Comparison of ENCODE assay signal across 12 mouse cellular contexts in the genomic region with DNA sequence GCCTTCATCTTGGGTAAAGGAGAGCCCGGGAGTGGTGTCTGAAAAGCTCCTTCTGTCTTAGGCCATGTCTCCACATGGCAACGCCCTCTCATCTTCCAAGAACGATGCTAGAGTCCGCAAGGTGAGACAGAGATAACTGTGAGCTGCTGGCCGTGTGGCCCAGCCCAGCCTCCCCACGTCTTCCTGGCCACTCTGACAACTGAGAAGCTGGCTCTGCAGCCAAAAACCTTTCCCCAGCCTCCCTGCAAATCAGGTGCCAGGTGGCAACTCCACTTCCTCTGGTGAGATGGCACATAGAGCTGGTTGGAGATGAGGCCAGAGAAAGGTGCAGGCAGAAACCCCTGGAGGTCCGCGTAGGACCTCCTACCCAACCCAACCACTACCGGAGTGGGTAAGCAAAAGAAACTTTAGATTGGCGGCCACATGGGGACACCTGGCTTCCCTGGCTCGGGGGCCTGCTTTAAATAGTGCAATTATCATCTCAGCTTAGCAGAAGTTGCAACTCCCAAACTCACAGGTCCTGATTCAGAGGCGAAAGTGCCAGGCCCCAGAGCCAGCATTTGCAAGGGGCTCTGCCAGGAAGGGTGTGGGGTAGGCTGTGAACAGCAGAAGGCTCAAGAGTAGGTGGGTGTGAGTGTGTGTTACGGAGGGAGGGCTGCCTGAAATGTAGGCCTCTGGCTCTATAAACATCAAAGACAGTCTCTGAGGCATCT. TPM values are rescaled to one million over a fixed set of nuclear protein-coding genes. Genes with fewer than 3 reads are reported as not detected.
DNase-seq lines count a peak whose midpoint lies in the region; ATAC-seq lines count a peak whose summit lies in the region.
"Had no signal": no experiment of that assay in that cellular context is flagged by ENCODE, and none has a peak within 500 bp of the region (broad histone marks: within the 10 kb centered on the region; RNA-seq: fewer than 3 reads in every experiment).

No protein-coding gene starts in this region.

- no peaks in the 10 kb centered on the region for H3K27me3 ChIP-seq in embryonic facial prominence, embryonic 15.5 days
- H3K27me3 ChIP-seq in embryonic facial prominence, embryonic 10.5 days (replicated peaks; ENCODE audit: low read depth, poor library complexity, severe bottlenecking), result no peaks in the 10 kb centered on the region
- H3K27me3 ChIP-seq in liver, embryonic 16.5 days (ENCODE audit: control insufficient read depth, insufficient read depth, low read depth, low read length), result no peaks in the 10 kb centered on the region; the same call in 1 of the 2 replicates
- no peaks in the 10 kb centered on the region for H3K27me3 ChIP-seq in liver, embryonic 11.5 days (replicated peaks; ENCODE audit: control insufficient read depth, insufficient read depth, low read length)

- no peaks in the 10 kb centered on the region for H3K36me3 ChIP-seq in embryonic facial prominence, embryonic 15.5 days
- H3K36me3 ChIP-seq in embryonic facial prominence, embryonic 10.5 days (replicated peaks), result no peaks in the 10 kb centered on the region
- H3K36me3 ChIP-seq in liver, embryonic 16.5 days (ENCODE audit: control insufficient read depth, insufficient read depth), result no peaks in the 10 kb centered on the region
- no peaks in the 10 kb centered on the region for H3K36me3 ChIP-seq in liver, embryonic 11.5 days (ENCODE audit: control insufficient read depth, insufficient read depth, low read length)

- H3K4me2 ChIP-seq in embryonic facial prominence, embryonic 15.5 days (replicated peaks), result no peak overlapping the region
- no peak overlapping the region for H3K4me2 ChIP-seq in liver, embryonic 16.5 days (ENCODE audit: low read depth, low read length)
- no peak overlapping the region for H3K4me2 ChIP-seq in liver, embryonic 11.5 days

- no peaks in the 10 kb centered on the region for H3K9me3 ChIP-seq in embryonic facial prominence, embryonic 15.5 days (replicated peaks)
- no peaks in the 10 kb centered on the region for H3K9me3 ChIP-seq in embryonic facial prominence, embryonic 10.5 days
- H3K9me3 ChIP-seq in liver, embryonic 16.5 days (replicated peaks; ENCODE audit: control insufficient read depth, low read length), result no peaks in the 10 kb centered on the region
- H3K9me3 ChIP-seq in liver, embryonic 11.5 days (ENCODE audit: control insufficient read depth, low read length), result no peaks in the 10 kb centered on the region

- H3K4me3 ChIP-seq in embryonic facial prominence, embryonic 15.5 days (replicated peaks), result no peak overlapping the region
- no peak overlapping the region for H3K4me3 ChIP-seq in embryonic facial prominence, embryonic 10.5 days
- no peak overlapping the region for H3K4me3 ChIP-seq in liver, embryonic 16.5 days (ENCODE audit: low read depth, low read length)
- H3K4me3 ChIP-seq in liver, embryonic 11.5 days (ENCODE audit: low read depth, low read length), result no peak overlapping the region

- WGBS in embryonic facial prominence, embryonic 15.5 days, result 63% methylated on average over 13 of the region's 13 CpGs
- 74% methylated on average over 13 of the region's 13 CpGs for WGBS in embryonic facial prominence, embryonic 10.5 days
- WGBS in liver, embryonic 16.5 days (ENCODE audit: insufficient replicate concordance), result 54% methylated on average over 13 of the region's 13 CpGs
- WGBS in liver, embryonic 11.5 days, result 69% methylated on average over 13 of the region's 13 CpGs

- H3K27ac ChIP-seq in embryonic facial prominence, embryonic 15.5 days (replicated peaks), result 0 out of 2 replicates have a peak overlapping the region, but pooled peaks have one; percentile 2
- no peak overlapping the region for H3K27ac ChIP-seq in embryonic facial prominence, embryonic 10.5 days (replicated peaks)
- no peak overlapping the region for H3K27ac ChIP-seq in liver, embryonic 16.5 days (ENCODE audit: low read length)
- no peak overlapping the region for H3K27ac ChIP-seq in liver, embryonic 11.5 days (ENCODE audit: low read depth, low read length)

- no peak overlapping the region for H3K9ac ChIP-seq in embryonic facial prominence, embryonic 15.5 days
- H3K9ac ChIP-seq in liver, embryonic 16.5 days (ENCODE audit: low read depth, low read length), result no peak overlapping the region
- no peak overlapping the region for H3K9ac ChIP-seq in liver, embryonic 11.5 days (ENCODE audit: low read depth, low read length)

- H3K4me1 ChIP-seq in embryonic facial prominence, embryonic 15.5 days, result peaks cover 18% of the 10 kb centered on the region
- peaks cover 28% of the 10 kb centered on the region for H3K4me1 ChIP-seq in embryonic facial prominence, embryonic 10.5 days
- H3K4me1 ChIP-seq in liver, embryonic 16.5 days (ENCODE audit: control insufficient read depth, low read depth, low read length), result no peaks in the 10 kb centered on the region
- H3K4me1 ChIP-seq in liver, embryonic 11.5 days (replicated peaks; ENCODE audit: control insufficient read depth, insufficient read depth, low read length), result peaks cover 13% of the 10 kb centered on the region

- ATAC-seq in embryonic facial prominence, embryonic 15.5 days (ENCODE audit: insufficient number of reproducible peaks, low FRiP score, low TSS enrichment, low read depth), result no peak
- 0 out of 2 replicates have a peak, but pooled peaks have one; percentile 19 for ATAC-seq in liver, embryonic 16.5 days (ENCODE audit: low read depth)
- no peak for ATAC-seq in liver, embryonic 11.5 days (replicated peaks; ENCODE audit: low FRiP score)

- DNase-seq in embryonic facial prominence, embryonic 10.5 days (ENCODE audit: low spot score), result no peak
- DNase-seq in liver, embryonic 11.5 days (ENCODE audit: low spot score), result no peak
- peak; percentile 74 for DNase-seq in layer of hippocampus, adult 9-11 months
- peak; percentile 68 for DNase-seq in right cerebral cortex, postnatal 25 days
- no peak for DNase-seq in thymus, postnatal 14 days
- no peak for DNase-seq in neural tube, embryonic 10.5 days (ENCODE audit: extremely low spot score, low spot score)
- DNase-seq: heart, postnatal 10 days; lung, postnatal 14 days had no signal

RNA-seq across cellular contexts. Expression of a gene that starts 2.6 kb away (rescaled TPM):
- 11.6 and 12.2 TPM in 2 replicates for polyA plus RNA-seq in embryonic facial prominence, embryonic 15.5 days (2015; fragmentation: Nextera tagmentation; extraction: Ambion mirVana)
- polyA plus RNA-seq in embryonic facial prominence, embryonic 10.5 days (2016; fragmentation: Nextera tagmentation; extraction: Ambion mirVana), result 2.4 and 2.5 TPM in 2 replicates
- 1.7 and 2.0 TPM in 2 replicates for polyA plus RNA-seq in liver, embryonic 16.5 days (2015; fragmentation: Nextera tagmentation; extraction: Ambion mirVana)
- 1.5 and 2.1 TPM in 2 replicates for polyA plus RNA-seq in liver, embryonic 11.5 days (2014; fragmentation: Nextera tagmentation; extraction: Ambion mirVana)

RNA-seq across cellular contexts. Expression of a gene that starts 26.4 kb away (rescaled TPM):
- 70.3 and 82.6 TPM in 2 replicates for polyA plus RNA-seq in embryonic facial prominence, embryonic 15.5 days (2015; fragmentation: Nextera tagmentation; extraction: Ambion mirVana)
- polyA plus RNA-seq in embryonic facial prominence, embryonic 10.5 days (2016; fragmentation: Nextera tagmentation; extraction: Ambion mirVana), result 119 and 126 TPM in 2 replicates
- polyA plus RNA-seq in liver, embryonic 16.5 days (2015; fragmentation: Nextera tagmentation; extraction: Ambion mirVana), result 48.7 and 51.6 TPM in 2 replicates
- 95.6 and 101 TPM in 2 replicates for polyA plus RNA-seq in liver, embryonic 11.5 days (2014; fragmentation: Nextera tagmentation; extraction: Ambion mirVana)

RNA-seq across cellular contexts. Expression of a gene that starts 45.6 kb away (rescaled TPM):
- 186 and 239 TPM in 2 replicates for polyA plus RNA-seq in embryonic facial prominence, embryonic 15.5 days (2015; fragmentation: Nextera tagmentation; extraction: Ambion mirVana)
- 0.62 and 3.1 TPM in 2 replicates for polyA plus RNA-seq in embryonic facial prominence, embryonic 10.5 days (2016; fragmentation: Nextera tagmentation; extraction: Ambion mirVana)
- polyA plus RNA-seq in liver, embryonic 16.5 days (2015; fragmentation: Nextera tagmentation; extraction: Ambion mirVana), result 2.4 and 4.4 TPM in 2 replicates
- 4.5 and 5.2 TPM in 2 replicates for polyA plus RNA-seq in liver, embryonic 11.5 days (2014; fragmentation: Nextera tagmentation; extraction: Ambion mirVana)
- polyA plus RNA-seq: large intestine, adult 2 months had no signal

RNA-seq across cellular contexts. Expression of a gene that starts 50.4 kb away (rescaled TPM):
- not detected in 2 replicates for polyA plus RNA-seq in embryonic facial prominence, embryonic 15.5 days (2015; fragmentation: Nextera tagmentation; extraction: Ambion mirVana)
- polyA plus RNA-seq in embryonic facial prominence, embryonic 10.5 days (2016; fragmentation: Nextera tagmentation; extraction: Ambion mirVana), result not detected in 2 replicates
- polyA plus RNA-seq in liver, embryonic 16.5 days (2015; fragmentation: Nextera tagmentation; extraction: Ambion mirVana), result not detected in 2 replicates
- polyA plus RNA-seq in liver, embryonic 11.5 days (2014; fragmentation: Nextera tagmentation; extraction: Ambion mirVana), result not detected in 2 replicates
- polyA plus RNA-seq: large intestine, adult 2 months; neural tube, embryonic 11.5 days had no signal

Comparison
In these comparisons a context has a peak if more than half of its experiments do, and no peak if none do; other contexts are left out.
1. RNA of a gene that starts 45.6 kb away (polyA plus RNA-seq): 186 to 239 TPM in embryonic facial prominence, embryonic 15.5 days; 4.5 to 5.2 TPM in liver, embryonic 11.5 days, 2.4 to 4.4 TPM in liver, embryonic 16.5 days and 0.62 to 3.1 TPM in embryonic facial prominence, embryonic 10.5 days; every median in the first group is over 10 times any median in the second.
2. DNase-seq: peak in layer of hippocampus, adult 9-11 months (single experiment) and right cerebral cortex, postnatal 25 days (single experiment); none in embryonic facial prominence, embryonic 10.5 days (single experiment), liver, embryonic 11.5 days (single experiment), thymus, postnatal 14 days (single experiment) and neural tube, embryonic 10.5 days (single experiment).